Mouse (Mus musculus) heart, postnatal 10 days (tissue): Measurements from ENCODE around the gene Pih1d1. TPM values are rescaled to one million over a fixed set of nuclear protein-coding genes. Genes with fewer than 3 reads are reported as not detected.
"Not testable (repeated sequence)": the region's sequence is repeated elsewhere in the genome, so short reads cannot be mapped to it uniquely, and the experiment has no call there.

Source experiments
- DNase-seq, 2 experiments: peaks; one replicate each; pipeline ENCODE4 v3.0.0; 2021
- intact Hi-C: fragments of 180-260 bp; cut with DNase I; formaldehyde crosslinking; loops from one replicate; pipeline ENCODE4 v1.15.1; 2025
- total RNA-seq, 2 experiments: library from RNA; stranded (reverse); gene quantifications; 2 replicates each; pipeline ENCODE4 v1.2.3; 2021

Pih1d1 gene
- total RNA-seq, 2 experiments from 2014 or later = 47.1 to 49.0 TPM

DNA sequence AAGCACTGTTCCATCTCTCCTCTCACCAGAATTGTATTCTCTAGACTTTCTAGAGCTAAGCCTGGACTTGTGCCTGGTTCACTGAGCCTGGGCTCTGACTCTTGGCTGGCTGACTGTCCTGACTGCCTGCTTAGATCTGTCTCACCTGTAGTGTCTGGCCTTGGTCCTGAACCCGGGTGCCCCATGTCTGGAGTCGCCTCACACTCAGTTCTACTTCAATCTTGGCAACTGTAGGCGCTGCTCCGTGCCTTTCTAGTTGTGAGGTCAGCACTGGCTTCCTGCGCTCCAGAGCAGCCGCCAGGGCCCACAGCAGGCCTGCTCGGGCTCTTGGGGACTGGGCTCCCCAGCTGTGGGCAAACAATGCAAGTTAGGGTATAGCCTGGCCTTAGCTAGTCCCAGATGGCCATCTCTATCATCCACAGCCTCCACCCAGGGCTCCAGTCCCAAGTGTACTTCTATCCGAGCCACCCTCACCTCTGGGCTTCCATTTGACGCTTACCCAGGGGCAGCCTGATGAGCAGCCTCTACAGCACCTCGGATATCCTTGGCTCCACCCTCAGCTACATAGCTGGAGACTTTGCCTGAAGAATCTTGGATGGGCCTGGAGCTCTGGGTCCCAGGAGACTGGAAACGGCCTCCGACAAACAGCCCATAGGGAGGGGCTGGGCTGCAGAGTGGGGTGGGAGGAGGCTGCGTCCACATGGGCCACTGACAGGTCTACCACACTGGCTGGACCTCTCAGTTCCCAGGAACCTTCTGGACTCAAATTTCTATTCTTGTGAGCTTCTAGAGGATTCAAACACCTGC, 9.5 kb upstream of the Pih1d1 start:
- DNase-seq = no peak
- intact Hi-C loops = no loop called here

DNA sequence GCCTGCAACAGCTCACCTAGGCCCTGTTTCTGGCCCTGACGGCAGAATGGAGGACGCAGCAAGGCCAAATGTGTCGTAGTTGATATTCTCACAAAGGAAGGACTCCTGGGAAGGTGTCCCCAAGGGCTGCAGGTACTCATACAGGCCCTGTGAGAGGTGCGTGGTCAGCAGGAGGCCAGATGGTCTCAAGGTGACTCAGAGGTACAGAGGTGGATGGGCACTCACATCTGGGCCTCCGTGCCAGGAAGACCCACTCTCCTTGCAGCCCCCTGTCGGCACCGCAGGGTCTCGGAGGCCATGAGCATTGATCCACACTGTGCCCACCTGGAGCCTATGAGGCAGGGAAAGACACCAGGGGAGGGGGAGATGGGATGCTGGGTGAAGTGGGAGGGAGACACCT, 8.6 kb upstream of the Pih1d1 start:
- intact Hi-C loops = no loop called here
- DNase-seq = no peak

- no peak for DNase-seq
- intact Hi-C loops = no loop called here
Measured at GRCm38 (mm10) chr7:45147267-45147666, 6.8 kb upstream of the Pih1d1 start.

GRCm38 (mm10) chr7:45147899-45148298, 6.2 kb upstream of the Pih1d1 start:
- intact Hi-C loops = no loop called here
- no peak for DNase-seq

GRCm38 (mm10) chr7:45148534-45149098, 5.5 kb upstream of the Pih1d1 start:
- intact Hi-C loops = no loop called here
- DNase-seq = peak; percentile 52 to 54

GRCm38 (mm10) chr7:45149545-45149944, 4.6 kb upstream of the Pih1d1 start:
- intact Hi-C loops = no loop called here

DNA sequence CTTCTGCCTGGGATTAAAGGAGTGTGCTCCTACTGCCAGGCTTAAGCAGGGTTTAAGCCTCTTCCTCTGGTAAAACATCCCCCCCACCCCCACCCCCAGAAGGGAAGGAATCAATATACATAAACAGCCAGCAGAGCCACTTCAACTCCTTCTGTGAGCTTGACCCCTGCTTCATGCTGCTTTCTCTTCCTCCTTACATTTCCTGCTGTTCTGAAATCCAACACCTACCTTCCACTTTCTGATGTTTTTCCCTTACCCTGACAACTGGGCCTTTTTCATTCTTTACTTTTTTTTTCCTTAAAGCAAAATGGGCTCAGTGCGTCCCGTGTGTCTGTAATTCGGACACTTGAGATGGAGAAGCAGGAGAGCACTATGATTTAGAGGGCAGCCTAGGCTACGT, 3.8 kb upstream of the Pih1d1 start:
- no peak for DNase-seq
- intact Hi-C loops = no loop called here

More at GRCm38 (mm10) chr7:45149545-45149944, 4.6 kb upstream of the Pih1d1 start:
- peak; percentile 67 to 73 for DNase-seq

DNA sequence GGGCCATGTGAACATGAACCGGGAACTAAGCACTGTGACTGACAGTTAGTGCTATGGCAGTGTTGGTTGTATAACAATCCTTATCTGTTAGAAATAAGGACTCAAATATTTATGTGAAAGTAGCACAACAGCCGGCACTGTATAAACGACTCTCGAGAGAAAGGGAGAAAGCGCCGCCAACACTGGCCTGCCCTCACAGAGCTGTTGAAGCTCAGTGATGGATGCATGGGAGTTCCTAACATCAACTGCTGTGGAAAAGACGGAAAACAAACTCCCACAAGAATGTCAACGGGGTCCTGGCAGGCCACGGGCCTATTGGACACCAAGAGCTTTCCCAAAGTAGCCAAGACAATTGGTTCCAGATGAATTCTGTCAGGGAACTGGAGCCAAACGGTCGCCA, 2.8 kb upstream of the Pih1d1 start:
- intact Hi-C loops = no loop called here
- peak; percentile 62 to 70 for DNase-seq

GRCm38 (mm10) chr7:45153052-45153451, 1.1 kb upstream of the Pih1d1 start:
- DNase-seq, intact Hi-C loops: not testable (repeated sequence)

DNA sequence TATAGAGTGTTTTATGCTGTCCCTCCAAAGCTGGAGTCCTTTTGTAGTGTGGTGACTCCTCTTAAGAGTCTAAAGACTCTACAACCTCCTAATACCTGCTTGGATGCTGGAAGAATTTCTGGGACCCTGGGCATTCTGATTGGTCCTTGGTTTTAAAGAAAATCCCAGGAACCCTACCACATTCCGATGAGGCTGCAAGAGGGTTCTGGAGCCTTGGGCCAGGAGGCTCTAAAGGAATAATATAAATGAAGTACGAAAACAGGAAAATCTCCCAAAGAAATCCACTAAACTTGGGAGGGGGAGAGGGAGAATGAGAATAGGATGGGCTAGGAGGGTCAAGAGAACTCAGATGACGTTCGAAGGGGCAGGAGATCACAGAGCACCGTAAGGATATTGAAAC, 517 bp upstream of the Pih1d1 start:
- DNase-seq = no peak
- intact Hi-C loops = no loop called here

GRCm38 (mm10) chr7:45154993-45155514, 951 bp downstream of the Pih1d1 start:
- intact Hi-C loops = no loop called here
- peak; percentile 71 to 81 for DNase-seq

DNA sequence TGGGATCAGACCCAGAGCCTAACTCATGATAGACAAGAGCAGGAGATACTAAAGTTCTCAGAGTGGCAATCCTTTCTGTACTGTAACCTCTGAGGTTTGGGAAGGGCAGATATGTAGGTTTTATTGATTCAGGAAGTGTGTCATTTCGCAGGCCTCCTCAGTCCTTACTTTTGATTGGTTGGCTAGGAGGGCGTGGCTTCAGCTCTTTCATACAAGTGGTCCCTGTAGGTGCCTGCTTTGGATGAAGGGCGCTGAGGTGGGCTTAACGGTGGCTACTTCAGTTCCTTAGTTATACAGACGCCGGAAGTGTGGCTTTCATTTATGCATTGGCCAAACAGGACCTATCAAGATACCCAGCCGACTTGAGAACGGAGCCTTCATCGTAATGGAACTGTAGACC, 1.5 kb downstream of the Pih1d1 start:
- DNase-seq = no peak
- intact Hi-C loops = no loop called here

GRCm38 (mm10) chr7:45156206-45156605, 2.1 kb downstream of the Pih1d1 start:
- intact Hi-C loops = no loop called here

GRCm38 (mm10) chr7:45157459-45157858, 3.4 kb downstream of the Pih1d1 start:
- DNase-seq = no peak
- intact Hi-C loops = no loop called here

More at GRCm38 (mm10) chr7:45156206-45156605, 2.1 kb downstream of the Pih1d1 start:
- no peak for DNase-seq

GRCm38 (mm10) chr7:45158991-45159390, 4.9 kb downstream of the Pih1d1 start:
- intact Hi-C loops = no loop called here
- DNase-seq = no peak

DNA sequence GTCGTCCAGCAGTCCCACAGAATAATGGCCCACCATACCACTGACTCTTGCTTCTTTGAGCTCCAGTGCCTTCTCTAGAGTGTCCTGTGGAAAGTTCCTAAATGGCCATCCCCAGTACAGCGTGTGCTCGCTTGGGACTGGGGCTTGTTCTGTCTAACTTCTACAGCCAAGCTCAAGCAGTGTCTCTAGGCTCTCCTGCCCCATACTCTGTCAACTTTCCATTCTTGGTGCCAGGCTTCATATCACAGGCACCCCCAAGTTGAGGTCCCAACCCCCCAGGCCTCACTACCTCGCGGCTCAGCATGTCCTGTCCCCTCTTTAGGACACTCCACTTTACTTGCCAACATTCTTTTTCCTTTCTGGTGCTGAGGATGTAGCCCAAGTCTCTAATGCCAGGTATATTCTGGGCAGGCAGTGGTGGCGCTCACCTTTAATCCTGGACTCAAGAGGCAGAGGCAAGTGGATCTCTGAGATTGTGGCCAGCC, 6.3 kb downstream of the Pih1d1 start:
- intact Hi-C loops = no loop called here
- DNase-seq = no peak

DNA sequence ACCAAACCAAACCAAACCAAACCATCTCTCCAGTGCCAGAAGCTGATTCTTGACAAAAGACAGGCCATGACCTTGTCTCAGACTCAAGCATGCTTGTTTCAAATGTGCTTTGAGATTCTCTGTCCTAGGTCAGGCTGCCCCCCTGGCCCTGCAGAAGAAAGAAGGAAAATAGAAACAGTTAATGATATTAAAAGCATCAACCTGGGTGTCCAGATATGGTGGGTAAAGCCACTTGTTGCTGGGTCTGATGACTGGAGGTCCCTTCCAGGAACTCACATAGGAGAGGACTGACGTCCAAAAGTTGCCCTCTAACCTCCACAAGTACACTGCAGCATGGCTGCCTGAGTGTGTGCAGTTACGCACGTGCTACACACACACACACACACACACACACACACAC, 6.8 kb downstream of the Pih1d1 start:
- no peak for DNase-seq
- intact Hi-C loops = no loop called here

DNA sequence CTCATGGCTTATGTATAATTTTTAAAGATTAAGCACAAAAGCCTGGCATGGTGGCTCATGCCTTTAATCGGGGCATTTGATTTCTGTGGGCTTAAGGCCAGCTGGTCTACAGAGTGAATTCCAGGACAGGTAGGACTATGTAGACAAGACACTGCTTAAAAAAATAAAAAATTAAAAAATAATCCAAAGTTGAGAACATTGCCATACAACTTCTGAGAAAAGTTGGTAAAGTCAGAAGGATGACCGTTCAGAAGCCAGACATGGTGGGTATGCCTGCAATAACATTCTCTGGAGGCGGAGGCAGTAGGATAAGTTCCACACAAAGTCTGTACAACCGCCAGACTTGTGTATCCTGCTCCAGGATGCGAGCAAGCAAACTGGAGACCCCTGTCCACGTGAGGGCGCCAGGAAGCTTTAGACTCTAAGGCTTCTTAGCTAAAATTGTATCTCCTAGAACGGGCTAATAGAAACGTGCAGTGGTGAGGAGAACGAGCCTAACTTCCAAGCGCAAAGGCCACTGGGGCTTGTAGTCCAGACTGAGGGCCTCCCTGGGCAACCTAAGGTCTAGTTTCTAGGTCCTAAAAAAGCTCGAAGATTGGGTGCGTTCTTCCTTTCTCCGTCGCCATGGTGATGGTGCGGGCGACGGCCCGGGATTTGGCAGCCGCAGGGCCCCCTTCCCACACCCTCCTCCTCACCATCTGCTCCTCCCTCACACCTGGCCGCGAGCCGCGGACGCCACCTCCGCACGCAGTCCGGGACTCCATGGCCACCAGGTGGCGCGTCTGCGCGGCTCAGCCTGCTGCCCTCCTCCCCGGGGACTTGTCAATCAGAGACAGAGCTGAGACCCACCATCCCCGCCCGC, 7.7 kb downstream of the Pih1d1 start:
- DNase-seq = peak; percentile 93 to 94
- intact Hi-C loops = loop anchor here (1.0 to 2.0 kb wide), 2 partner anchors 36 to 137 kb away; no protein-coding TSS in a partner anchor

GRCm38 (mm10) chr7:45162551-45162950, 8.4 kb downstream of the Pih1d1 start:
- intact Hi-C loops = loop anchor here (1.0 to 2.0 kb wide), 2 partner anchors 36 to 136 kb away; no protein-coding TSS in a partner anchor
- DNase-seq = no peak

DNA sequence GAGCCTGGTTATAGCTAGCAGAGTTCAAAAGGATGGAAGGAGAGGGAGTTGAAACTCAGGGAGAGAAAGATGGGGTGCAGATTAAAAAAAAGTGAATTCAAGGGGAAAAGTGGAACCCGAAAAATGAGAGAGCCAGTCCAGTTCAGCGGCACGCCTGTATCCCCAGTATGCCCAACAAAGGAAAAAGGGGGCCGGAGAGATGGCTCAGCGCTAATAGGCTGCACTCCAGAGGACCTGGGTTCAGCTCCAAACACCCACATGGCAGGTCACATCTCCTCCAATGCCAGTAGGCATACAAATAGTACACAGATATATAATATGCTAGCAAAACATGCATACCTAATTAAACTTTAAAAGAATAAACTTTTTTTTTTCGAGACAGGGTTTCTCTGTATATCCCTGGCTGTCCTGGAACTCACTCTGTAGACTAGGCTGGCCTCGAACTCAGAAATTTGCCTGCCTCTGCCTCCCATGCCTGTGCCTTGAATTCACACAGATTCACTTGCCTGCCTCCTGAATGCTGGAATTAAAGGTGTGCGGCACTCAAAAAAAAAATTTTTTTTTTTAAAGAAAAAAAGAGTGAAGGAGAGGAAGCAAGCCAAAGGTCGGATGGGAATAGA, 9.0 kb downstream of the Pih1d1 start:
- intact Hi-C loops = loop anchor here (1.0 to 2.0 kb wide), 2 partner anchors 35 to 136 kb away; no protein-coding TSS in a partner anchor
- DNase-seq = no peak
